Mouse (Mus musculus): ENCODE data around the gene S100g. TPM values are rescaled to one million over a fixed set of nuclear protein-coding genes. Genes with fewer than 3 reads are reported as not detected.

S100g gene
- polyA plus RNA-seq (2015; fragmentation: Nextera tagmentation; extraction: Ambion mirVana) = 347 and 501 TPM in 2 replicates

DNA sequence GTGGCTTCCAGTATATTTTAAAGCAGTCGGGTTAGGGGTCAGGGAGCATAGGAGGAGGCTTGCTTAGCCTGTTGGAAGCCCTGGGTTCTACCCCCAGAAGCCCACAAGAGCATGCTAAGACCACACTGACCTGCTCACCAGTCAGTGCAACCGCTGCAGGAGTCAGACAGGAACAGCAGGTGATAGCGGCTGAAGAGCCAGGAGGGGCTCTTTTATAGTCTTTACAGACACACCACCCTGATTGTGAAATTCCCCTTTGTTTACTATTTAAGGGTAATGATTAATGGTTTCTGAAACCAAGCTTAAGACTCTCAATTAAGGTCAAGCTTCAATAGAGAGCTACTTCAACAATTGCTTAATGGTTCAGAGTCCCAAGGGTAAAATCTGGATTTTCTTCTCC, at the start of gene S100g:
Gene S100g (minus strand): TSS at position 217 of the 400 bp plus-strand sequence.
- no peak within 1 kb of the TSS for H3K4me3 ChIP-seq (ENCODE audit: low read length)
- no peaks in the 10 kb centered on the region for H3K4me1 ChIP-seq (ENCODE audit: insufficient read depth, low read length)
- H3K36me3 ChIP-seq (ENCODE audit: insufficient read depth, low read length) = no peaks in the 10 kb centered on the region
- no peak within 1 kb of the TSS for H3K9ac ChIP-seq (replicated peaks; ENCODE audit: low read length)
- H3K4me2 ChIP-seq (replicated peaks; ENCODE audit: low read depth, low read length) = no peak within 1 kb of the TSS
- 33% methylated on average over 3 of the region's 3 CpGs for WGBS
- peak within 1 kb of the TSS; percentile 43; the same call in 1 of the 2 replicates for H3K27ac ChIP-seq (ENCODE audit: low read length)
- no peaks in the 10 kb centered on the region for H3K9me3 ChIP-seq (ENCODE audit: low read length)
- ATAC-seq (ENCODE audit: low FRiP score, low TSS enrichment) = peak; percentile 81
- peaks cover 9% of the 10 kb centered on the region for H3K27me3 ChIP-seq (ENCODE audit: insufficient read depth, low read length)

DNA sequence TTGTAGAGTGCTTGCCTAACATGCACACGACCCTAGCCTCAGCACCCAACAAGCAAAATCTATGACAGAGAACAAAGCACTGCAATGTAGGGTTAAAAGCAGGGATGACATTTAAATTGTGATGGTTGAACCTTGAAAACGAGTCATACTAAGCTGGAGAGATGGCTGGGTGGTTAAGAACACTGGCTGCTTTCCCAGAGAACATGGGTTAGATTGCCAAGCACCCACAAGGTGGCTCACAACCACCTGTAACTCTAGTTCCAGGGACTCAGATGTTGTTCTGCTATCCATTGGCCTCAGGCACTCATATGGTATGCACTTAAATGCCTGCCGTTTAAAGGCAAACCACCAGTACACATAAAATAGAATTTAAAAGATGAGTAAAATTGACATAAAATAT, 27.7 kb upstream of the S100g start:
- ATAC-seq (ENCODE audit: low FRiP score, low TSS enrichment) = no peak
- peaks cover 6% of the 10 kb centered on the region; the same call in 1 of the 2 replicates for H3K27me3 ChIP-seq (ENCODE audit: insufficient read depth, low read length)
- H3K9ac ChIP-seq (replicated peaks; ENCODE audit: low read length) = no peak overlapping the region
- no peaks in the 10 kb centered on the region for H3K36me3 ChIP-seq (ENCODE audit: insufficient read depth, low read length)
- 81% methylated on average over 3 of the region's 3 CpGs for WGBS
- H3K4me2 ChIP-seq (replicated peaks; ENCODE audit: low read depth, low read length) = no peak overlapping the region
- no peaks in the 10 kb centered on the region for H3K4me1 ChIP-seq (ENCODE audit: insufficient read depth, low read length)
- H3K4me3 ChIP-seq (ENCODE audit: low read length) = no peak overlapping the region
- no peak overlapping the region for H3K27ac ChIP-seq (ENCODE audit: low read length)
- no peaks in the 10 kb centered on the region for H3K9me3 ChIP-seq (ENCODE audit: low read length)

DNA sequence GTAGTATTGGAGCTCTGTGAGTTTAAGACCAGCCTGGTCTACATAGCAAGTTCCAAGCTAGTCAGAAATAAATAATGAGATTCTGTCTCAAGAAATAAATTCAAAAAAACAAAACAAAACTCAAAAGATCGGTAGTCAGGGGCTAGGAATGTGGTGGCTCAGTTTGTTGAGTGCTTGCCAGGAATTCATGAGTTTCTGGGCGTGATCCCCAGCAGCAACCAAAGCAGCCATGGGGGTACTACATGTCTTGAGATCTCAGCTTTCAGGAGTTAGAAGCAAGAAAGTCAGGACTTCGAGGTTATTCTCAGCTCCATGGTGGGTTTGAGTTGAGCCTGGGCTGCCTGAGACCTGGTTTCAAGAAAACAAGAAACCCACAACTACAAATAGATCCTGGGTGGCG, 27.0 kb upstream of the S100g start:
- no peak for ATAC-seq (ENCODE audit: low FRiP score, low TSS enrichment)
- no peaks in the 10 kb centered on the region for H3K4me1 ChIP-seq (ENCODE audit: insufficient read depth, low read length)
- peaks cover 6% of the 10 kb centered on the region; the same call in 1 of the 2 replicates for H3K27me3 ChIP-seq (ENCODE audit: insufficient read depth, low read length)
- no peak overlapping the region for H3K27ac ChIP-seq (ENCODE audit: low read length)
- no peak overlapping the region for H3K4me2 ChIP-seq (replicated peaks; ENCODE audit: low read depth, low read length)
- 68% methylated on average over 4 of the region's 4 CpGs for WGBS
- H3K9me3 ChIP-seq (ENCODE audit: low read length) = no peaks in the 10 kb centered on the region
- H3K4me3 ChIP-seq (ENCODE audit: low read length) = no peak overlapping the region
- H3K9ac ChIP-seq (replicated peaks; ENCODE audit: low read length) = no peak overlapping the region
- no peaks in the 10 kb centered on the region for H3K36me3 ChIP-seq (ENCODE audit: insufficient read depth, low read length)

DNA sequence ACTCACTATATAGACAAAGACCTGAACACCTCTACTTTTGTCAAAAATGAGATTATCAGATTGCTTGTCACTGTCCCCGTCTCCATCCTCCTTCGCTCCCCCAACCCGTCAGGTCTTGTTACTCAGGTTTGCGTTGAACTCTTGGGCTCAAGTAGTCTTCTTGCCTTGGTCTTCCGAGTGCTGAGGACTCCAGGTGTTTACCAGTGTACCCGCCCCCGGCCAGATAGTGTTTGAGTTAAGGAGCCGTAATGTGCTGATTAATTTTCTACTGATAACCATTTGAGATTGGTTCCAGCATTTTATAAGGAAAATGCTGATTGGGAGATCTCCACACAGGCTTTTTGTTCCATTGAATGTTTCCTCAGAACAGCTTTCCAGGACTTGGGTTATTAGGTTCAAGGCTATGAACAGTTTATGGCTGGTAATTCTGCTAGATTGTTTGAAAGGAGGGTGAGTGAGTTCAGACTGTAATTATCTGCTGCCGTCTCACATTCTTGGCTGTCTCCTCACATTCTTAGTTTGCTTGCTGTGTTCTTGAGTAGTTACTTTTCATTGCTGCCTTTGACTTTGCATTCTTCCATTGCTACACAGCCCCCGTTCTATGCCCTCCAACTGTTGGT, 22.6 kb upstream of the S100g start:
- no peak for ATAC-seq (ENCODE audit: low FRiP score, low TSS enrichment)
- Histone ChIP-seq H3K4me1 (ENCODE audit: insufficient read depth, low read length) (no peaks in the 10 kb centered on the region), H3K4me3 (ENCODE audit: low read length) (no peak overlapping the region), H3K36me3 (ENCODE audit: insufficient read depth, low read length) (no peaks in the 10 kb centered on the region), H3K27ac (ENCODE audit: low read length) (no peak overlapping the region), H3K4me2 (replicated peaks; ENCODE audit: low read depth, low read length) (no peak overlapping the region), H3K27me3 (ENCODE audit: insufficient read depth, low read length) (peaks cover 4% of the 10 kb centered on the region; the same call in 1 of the 2 replicates), H3K9ac (replicated peaks; ENCODE audit: low read length) (no peak overlapping the region), H3K9me3 (ENCODE audit: low read length) (no peaks in the 10 kb centered on the region)
- WGBS = 87% methylated on average over 10 of the region's 10 CpGs

DNA sequence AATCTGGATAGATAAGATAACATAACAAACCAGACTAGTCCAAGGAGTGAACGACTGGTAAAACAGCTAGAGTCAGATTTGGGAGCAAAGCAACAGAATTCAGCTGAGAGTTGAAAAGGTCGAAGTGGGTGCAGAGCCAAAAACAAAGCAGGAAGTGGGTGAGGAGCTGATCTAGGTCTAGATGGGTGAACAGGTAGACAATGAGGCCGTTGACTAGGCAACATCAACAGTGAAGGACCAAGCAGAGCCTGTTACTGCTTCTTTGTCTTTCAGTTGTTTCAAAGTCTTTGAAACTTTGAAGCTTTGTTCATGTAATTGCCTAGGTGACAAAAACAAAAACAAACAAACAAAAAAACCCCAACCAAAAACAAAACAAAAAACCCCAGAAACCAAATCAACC, 11.8 kb upstream of the S100g start:
- Histone ChIP-seq H3K9ac (replicated peaks; ENCODE audit: low read length) (no peak overlapping the region), H3K27ac (ENCODE audit: low read length) (no peak overlapping the region), H3K27me3 (ENCODE audit: insufficient read depth, low read length) (no peaks in the 10 kb centered on the region; the same call in 1 of the 2 replicates), H3K36me3 (ENCODE audit: insufficient read depth, low read length) (no peaks in the 10 kb centered on the region), H3K4me1 (ENCODE audit: insufficient read depth, low read length) (no peaks in the 10 kb centered on the region), H3K4me3 (ENCODE audit: low read length) (no peak overlapping the region), H3K9me3 (ENCODE audit: low read length) (no peaks in the 10 kb centered on the region), H3K4me2 (replicated peaks; ENCODE audit: low read depth, low read length) (no peak overlapping the region)
- 81% methylated on average over 3 of the region's 3 CpGs for WGBS
- ATAC-seq (ENCODE audit: low FRiP score, low TSS enrichment) = no peak

DNA sequence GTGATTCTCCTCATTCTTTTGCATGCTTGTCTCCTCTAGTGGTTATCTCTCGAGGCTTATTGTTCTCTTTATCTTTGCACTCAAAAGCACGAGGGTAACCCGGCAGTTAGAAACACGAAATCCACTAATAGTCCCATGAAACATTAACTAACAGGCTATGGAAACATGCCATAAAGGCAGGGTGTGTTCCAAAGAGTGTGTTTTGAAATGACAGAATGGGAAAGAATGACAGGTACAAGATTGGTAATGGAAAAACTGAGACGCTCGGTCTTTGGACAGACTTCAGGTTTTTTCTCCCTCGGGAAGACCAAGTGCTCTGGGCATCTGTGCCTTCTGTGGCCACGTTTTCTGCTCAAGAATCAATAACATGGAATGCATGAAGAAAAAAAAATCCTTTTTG, 3.1 kb upstream of the S100g start:
- no peaks in the 10 kb centered on the region for H3K4me1 ChIP-seq (ENCODE audit: insufficient read depth, low read length)
- no peak overlapping the region for H3K4me3 ChIP-seq (ENCODE audit: low read length)
- WGBS = 75% methylated on average over 8 of the region's 8 CpGs
- no peaks in the 10 kb centered on the region for H3K9me3 ChIP-seq (ENCODE audit: low read length)
- H3K27me3 ChIP-seq (ENCODE audit: insufficient read depth, low read length) = peaks cover 9% of the 10 kb centered on the region
- H3K4me2 ChIP-seq (replicated peaks; ENCODE audit: low read depth, low read length) = no peak overlapping the region
- H3K27ac ChIP-seq (ENCODE audit: low read length) = no peak overlapping the region
- ATAC-seq (ENCODE audit: low FRiP score, low TSS enrichment) = no peak
- H3K9ac ChIP-seq (replicated peaks; ENCODE audit: low read length) = no peak overlapping the region
- no peaks in the 10 kb centered on the region for H3K36me3 ChIP-seq (ENCODE audit: insufficient read depth, low read length)

DNA sequence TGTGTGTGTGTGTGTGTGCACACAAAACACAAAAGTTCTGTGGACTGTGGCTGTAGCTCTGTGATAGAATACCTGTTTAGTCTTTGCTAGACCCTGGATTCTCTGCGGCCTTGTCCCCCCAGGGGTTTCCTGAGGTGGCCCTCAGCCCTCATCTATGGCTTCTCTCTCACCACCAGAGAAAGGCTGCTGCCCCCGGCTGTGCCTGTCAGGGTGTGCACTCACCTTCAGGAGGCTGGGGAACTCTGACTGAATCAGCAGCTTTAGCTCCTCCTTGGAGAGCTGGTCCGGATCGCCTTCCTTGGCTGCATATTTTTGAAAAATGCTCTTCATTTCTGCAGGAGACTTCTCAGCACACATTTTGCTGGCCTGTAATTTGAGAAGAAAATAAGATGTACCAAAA, 559 bp downstream of the S100g start:
- H3K4me1 ChIP-seq (ENCODE audit: insufficient read depth, low read length) = no peaks in the 10 kb centered on the region
- H3K4me2 ChIP-seq (replicated peaks; ENCODE audit: low read depth, low read length) = no peak overlapping the region
- H3K36me3 ChIP-seq (ENCODE audit: insufficient read depth, low read length) = no peaks in the 10 kb centered on the region
- H3K9me3 ChIP-seq (ENCODE audit: low read length) = no peaks in the 10 kb centered on the region
- peaks cover 9% of the 10 kb centered on the region for H3K27me3 ChIP-seq (ENCODE audit: insufficient read depth, low read length)
- 43% methylated on average over 4 of the region's 4 CpGs for WGBS
- no peak overlapping the region for H3K9ac ChIP-seq (replicated peaks; ENCODE audit: low read length)
- H3K4me3 ChIP-seq (ENCODE audit: low read length) = no peak overlapping the region
- ATAC-seq (ENCODE audit: low FRiP score, low TSS enrichment) = peak; percentile 57; the same call in 1 of the 2 replicates
- H3K27ac ChIP-seq (ENCODE audit: low read length) = peak overlapping the region; percentile 43; the same call in 1 of the 2 replicates

DNA sequence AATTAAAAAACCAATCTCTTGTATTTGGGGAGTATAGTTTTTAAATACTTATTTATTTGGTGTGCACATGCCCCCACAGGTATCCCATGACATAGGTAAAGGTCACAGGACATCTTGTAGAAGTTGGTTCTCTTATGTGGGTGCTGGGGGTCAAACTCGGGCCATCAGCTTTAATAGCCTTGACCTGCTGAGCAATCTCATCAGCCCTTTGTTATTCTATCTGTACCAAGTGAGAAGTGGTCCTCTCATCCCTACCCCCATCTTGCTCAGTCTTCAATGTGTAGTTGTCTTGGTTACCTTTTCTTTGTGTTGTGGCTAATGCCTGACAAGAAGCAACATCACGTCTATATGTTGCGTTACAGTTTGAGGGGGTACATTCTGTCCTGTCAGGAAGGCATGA, 6.5 kb downstream of the S100g start:
- Histone ChIP-seq H3K36me3 (ENCODE audit: insufficient read depth, low read length) (no peaks in the 10 kb centered on the region), H3K9ac (replicated peaks; ENCODE audit: low read length) (no peak overlapping the region), H3K9me3 (ENCODE audit: low read length) (no peaks in the 10 kb centered on the region), H3K4me3 (ENCODE audit: low read length) (no peak overlapping the region), H3K4me2 (replicated peaks; ENCODE audit: low read depth, low read length) (no peak overlapping the region), H3K27me3 (ENCODE audit: insufficient read depth, low read length) (peaks cover 4% of the 10 kb centered on the region; the same call in 1 of the 2 replicates), H3K27ac (ENCODE audit: low read length) (no peak overlapping the region), H3K4me1 (ENCODE audit: insufficient read depth, low read length) (no peaks in the 10 kb centered on the region)
- 61% methylated on average over 3 of the region's 3 CpGs for WGBS
- no peak for ATAC-seq (ENCODE audit: low FRiP score, low TSS enrichment)

DNA sequence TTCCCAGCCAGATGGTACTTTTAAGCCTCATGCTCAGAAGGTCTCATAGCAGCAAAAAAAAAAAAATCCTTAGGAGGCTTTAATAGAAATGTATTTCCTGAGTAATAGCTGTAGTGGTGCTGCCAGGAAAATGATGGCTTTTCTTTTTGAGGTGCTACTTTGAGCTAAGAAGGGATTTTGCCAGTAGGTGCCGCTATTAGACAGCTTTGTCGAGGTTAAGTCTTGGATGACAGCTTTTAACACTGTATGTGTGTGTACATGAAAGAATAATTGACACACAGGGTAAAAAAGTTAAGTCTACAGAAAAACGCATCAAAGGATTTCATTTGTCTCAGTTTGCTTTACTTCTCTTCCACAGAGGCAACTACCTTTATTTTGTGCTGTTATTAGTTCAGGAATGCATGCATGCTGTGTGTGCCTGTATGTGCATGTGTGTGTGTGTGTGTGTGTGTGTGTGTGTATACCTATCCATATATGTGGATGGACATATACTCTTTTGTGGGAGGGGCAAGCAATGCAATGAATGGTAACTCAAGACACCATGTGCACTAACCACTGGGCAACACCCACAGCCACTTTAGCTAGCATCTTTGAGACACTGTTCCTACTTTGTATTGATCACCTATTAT, 14.5 kb downstream of the S100g start:
- no peak overlapping the region for H3K9ac ChIP-seq (replicated peaks; ENCODE audit: low read length)
- H3K27ac ChIP-seq (ENCODE audit: low read length) = no peak overlapping the region
- 39% methylated on average over 3 of the region's 3 CpGs for WGBS
- no peaks in the 10 kb centered on the region for H3K36me3 ChIP-seq (ENCODE audit: insufficient read depth, low read length)
- ATAC-seq (ENCODE audit: low FRiP score, low TSS enrichment) = no peak
- H3K9me3 ChIP-seq (ENCODE audit: low read length) = no peaks in the 10 kb centered on the region
- no peaks in the 10 kb centered on the region; the same call in 1 of the 2 replicates for H3K27me3 ChIP-seq (ENCODE audit: insufficient read depth, low read length)
- no peaks in the 10 kb centered on the region for H3K4me1 ChIP-seq (ENCODE audit: insufficient read depth, low read length)
- no peak overlapping the region for H3K4me2 ChIP-seq (replicated peaks; ENCODE audit: low read depth, low read length)
- no peak overlapping the region for H3K4me3 ChIP-seq (ENCODE audit: low read length)

DNA sequence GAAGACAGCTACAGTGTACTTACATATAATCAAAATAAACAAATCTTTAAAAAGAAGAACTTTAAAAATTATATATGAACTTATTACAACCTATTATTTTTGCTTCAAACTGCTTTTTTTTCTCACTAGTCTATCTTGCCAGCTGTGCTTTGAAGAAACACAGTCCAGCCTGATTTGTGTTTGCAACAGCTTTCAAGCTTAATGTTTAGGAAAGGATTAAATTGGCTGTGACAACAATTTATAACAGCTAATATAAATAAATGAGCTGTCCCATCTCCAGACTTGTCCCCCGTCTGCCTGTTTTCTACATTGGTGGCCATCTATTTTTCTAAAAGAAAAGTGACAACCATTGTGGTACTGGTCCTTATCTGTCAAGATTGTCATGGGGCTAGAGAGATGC, 22.4 kb downstream of the S100g start:
- H3K4me2 ChIP-seq (replicated peaks; ENCODE audit: low read depth, low read length) = no peak overlapping the region
- no peaks in the 10 kb centered on the region for H3K9me3 ChIP-seq (ENCODE audit: low read length)
- H3K9ac ChIP-seq (replicated peaks; ENCODE audit: low read length) = no peak overlapping the region
- no peak for ATAC-seq (ENCODE audit: low FRiP score, low TSS enrichment)
- peaks cover 7% of the 10 kb centered on the region; the same call in 1 of the 2 replicates for H3K27me3 ChIP-seq (ENCODE audit: insufficient read depth, low read length)
- no peaks in the 10 kb centered on the region for H3K4me1 ChIP-seq (ENCODE audit: insufficient read depth, low read length)
- H3K4me3 ChIP-seq (ENCODE audit: low read length) = no peak overlapping the region
- H3K36me3 ChIP-seq (ENCODE audit: insufficient read depth, low read length) = no peaks in the 10 kb centered on the region
- no peak overlapping the region for H3K27ac ChIP-seq (ENCODE audit: low read length)
- WGBS = 55% methylated on average over 1 of the region's 1 CpGs
